Mouse (Mus musculus) heart, adult 2 months (tissue): ENCODE results near the gene Arv1. TPM values are rescaled to one million over a fixed set of nuclear protein-coding genes. Genes with fewer than 3 reads are reported as not detected.

ENCODE experiments used
- DNase-seq, 2 experiments: peaks; one replicate each; pipeline ENCODE4 v3.0.0; 2021
- H3K27ac ChIP-seq: fragments of 200-600 bp; 2 replicates; pipeline ENCODE4 v1.8.1; 2022
- H3K27me3 ChIP-seq: fragments of 200-500 bp; 2 replicates; pipeline ENCODE4 v1.6.1; 2012; ENCODE audit warnings: mild to moderate bottlenecking, low read length, inconsistent platforms, mixed read lengths; ENCODE audit not compliant: control insufficient read depth, insufficient read depth
- H3K36me3 ChIP-seq: fragments of 200-500 bp; 2 replicates; pipeline ENCODE4 v1.6.1; 2012; ENCODE audit warnings: low read length, inconsistent platforms; ENCODE audit not compliant: control insufficient read depth, insufficient read depth
- H3K4me1 ChIP-seq: fragments of 200-500 bp; 2 replicates; pipeline ENCODE4 v1.6.1; 2011; ENCODE audit warnings: low read length; ENCODE audit not compliant: control insufficient read depth, insufficient read depth
- H3K4me3 ChIP-seq: fragments of 200-600 bp; 2 replicates; pipeline ENCODE4 v1.8.1; 2022
- H3K79me2 ChIP-seq: fragments of 200-500 bp; replicated peaks from 2 replicates; pipeline ENCODE4 v1.6.1; 2012; ENCODE audit warnings: mild to moderate bottlenecking, inconsistent platforms, low read length, moderate library complexity, mixed read lengths; ENCODE audit not compliant: control insufficient read depth, insufficient read depth
- H3K9ac ChIP-seq: fragments of 200-500 bp; 2 replicates; pipeline ENCODE4 v1.6.1; 2012; ENCODE audit warnings: low read depth, mild to moderate bottlenecking, control low read depth, inconsistent platforms, low read length, mixed read lengths
- CTCF ChIP-seq: fragments of 200-600 bp; IDR thresholded peaks from 2 replicates; pipeline ENCODE4 v1.8.1; 2022; ENCODE audit warnings: antibody characterized with exemption, mild to moderate bottlenecking, moderate library complexity
- EP300 ChIP-seq: fragments of 200-500 bp; IDR thresholded peaks from 2 replicates; pipeline ENCODE4 v1.6.1; 2011; ENCODE audit warnings: low read depth, low read length, control low read depth; ENCODE audit not compliant: insufficient read depth
- POLR2A ChIP-seq: fragments of 200-500 bp; IDR thresholded peaks from 2 replicates; pipeline ENCODE4 v1.6.1; 2011; ENCODE audit warnings: mild to moderate bottlenecking, low read depth, low read length, control low read depth; ENCODE audit not compliant: insufficient read depth
- WGBS: fragments of 180-500 bp; shearing (Covaris S2); methylation state at CpG from one replicate; pipeline ENCODE4 v1.1.7; 2018; 5-methylcytosine and 5-hydroxymethylcytosine counted together
- intact Hi-C: fragments of 180-260 bp; cut with DNase I; formaldehyde crosslinking; loops from one replicate; pipeline ENCODE4 v1.15.1; 2025
- long read RNA-seq: library from polyadenylated mRNA; stranded (forward); transcript quantifications from one replicate; pipeline ENCODE4 v2.0.0, GENCODE M21; 2021
- polyA plus RNA-seq: library from polyadenylated mRNA; depleted of rRNA; stranded (reverse); fragments of >200 nt; gene quantifications from 2 replicates; pipeline ENCODE4 v1.2.3, GENCODE M21; 2012; rRNA removed
- total RNA-seq, 2 experiments: library from RNA; stranded (reverse); gene quantifications; 2 replicates each; pipeline ENCODE4 v1.2.3; 2021

Gene Arv1
- total RNA-seq (1 to 10 TPM; 3.1 to 4.2 TPM), polyA plus RNA-seq (8.6 and 9.5 TPM in 2 replicates)
- long read RNA-seq, partial matches to known transcripts, result 3 of 3 reads
- long read RNA-seq, other reads (novel, unspliced or antisense), result 0 of 3 reads

- under 1% methylated on average over 59 of the region's 59 CpGs for WGBS
- TF ChIP-seq CTCF (peak; percentile 47), EP300 (0 out of 2 replicates have a peak, but pooled peaks have one; percentile 20), POLR2A (peak; percentile 65)
- peak; percentile 96 to 98 for DNase-seq
- no peaks in the 10 kb centered on the region for H3K36me3 ChIP-seq
- intact Hi-C loops, result no loop called here
- H3K79me2 ChIP-seq, result no peaks in the 10 kb centered on the region; the same call in none of the 2 replicates
- peak within 1 kb of the TSS; percentile 82 for H3K9ac ChIP-seq
- H3K27me3 ChIP-seq, result no peaks in the 10 kb centered on the region
- H3K4me3 ChIP-seq, result peak within 1 kb of the TSS; percentile 96
- peak within 1 kb of the TSS; percentile 77 for H3K27ac ChIP-seq
- H3K4me1 ChIP-seq, result peaks cover 8% of the 10 kb centered on the region
Observed at GRCm38 (mm10) chr8:124721862-124722515, at the start of gene Arv1, which contains the start of gene Ttc13. Gene Arv1 (plus strand): TSS chr8:124722139. Gene Ttc13 (minus strand): TSS chr8:124721983.

- intact Hi-C loops, result no loop called here
- DNase-seq, result no peak
- H3K79me2 ChIP-seq, result no peaks in the 10 kb centered on the region
- H3K4me3 ChIP-seq, result no peak overlapping the region
- H3K36me3 ChIP-seq, result no peaks in the 10 kb centered on the region
- H3K27ac ChIP-seq, result no peak overlapping the region
- WGBS, result 99% methylated on average over 2 of the region's 2 CpGs
- no peak overlapping the region for H3K9ac ChIP-seq
- TF ChIP-seq POLR2A (no peak), CTCF (no peak), EP300 (no peak)
- H3K4me1 ChIP-seq, result no peaks in the 10 kb centered on the region
- no peaks in the 10 kb centered on the region for H3K27me3 ChIP-seq
Observed at GRCm38 (mm10) chr8:124672345-124672744, 49.6 kb upstream of the Arv1 start.

GRCm38 (mm10) chr8:124676661-124677060 lies 45.3 kb upstream of the Arv1 start:
- H3K36me3 ChIP-seq, result no peaks in the 10 kb centered on the region
- H3K4me1 ChIP-seq, result no peaks in the 10 kb centered on the region
- 98% methylated on average over 4 of the region's 4 CpGs for WGBS
- TF ChIP-seq EP300, result no peak
- no peak for TF ChIP-seq CTCF
- no peak for TF ChIP-seq POLR2A
- no peaks in the 10 kb centered on the region for H3K79me2 ChIP-seq
- H3K4me3 ChIP-seq, result no peak overlapping the region
- no peak overlapping the region for H3K9ac ChIP-seq
- H3K27ac ChIP-seq, result no peak overlapping the region
- intact Hi-C loops, result loop anchor here (1.0 kb wide), 1 partner anchor 59 kb away; no protein-coding TSS in a partner anchor
- DNase-seq, result no peak
- no peaks in the 10 kb centered on the region for H3K27me3 ChIP-seq

GRCm38 (mm10) chr8:124677078-124677477 lies 44.9 kb upstream of the Arv1 start:
- TF ChIP-seq POLR2A (no peak), EP300 (no peak), CTCF (no peak)
- Histone ChIP-seq H3K79me2 (no peaks in the 10 kb centered on the region), H3K36me3 (no peaks in the 10 kb centered on the region), H3K9ac (no peak overlapping the region), H3K27ac (no peak overlapping the region), H3K4me3 (no peak overlapping the region), H3K4me1 (no peaks in the 10 kb centered on the region), H3K27me3 (no peaks in the 10 kb centered on the region)
- intact Hi-C loops, result loop anchor here (1.0 kb wide), 1 partner anchor 60 kb away; no protein-coding TSS in a partner anchor
- no peak for DNase-seq
- 91% methylated on average over 7 of the region's 7 CpGs for WGBS

GRCm38 (mm10) chr8:124677486-124677885 lies 44.5 kb upstream of the Arv1 start:
- Histone ChIP-seq H3K4me1 (no peaks in the 10 kb centered on the region), H3K79me2 (no peaks in the 10 kb centered on the region), H3K36me3 (no peaks in the 10 kb centered on the region), H3K9ac (no peak overlapping the region), H3K4me3 (no peak overlapping the region), H3K27ac (no peak overlapping the region), H3K27me3 (no peaks in the 10 kb centered on the region)
- 41% methylated on average over 12 of the region's 12 CpGs for WGBS
- intact Hi-C loops, result loop anchor here (1.0 kb wide), 1 partner anchor 60 kb away; no protein-coding TSS in a partner anchor
- peak; percentile 77 to 80 for DNase-seq
- TF ChIP-seq POLR2A (no peak), CTCF (peak; percentile 100; the same call in 1 of the 2 replicates), EP300 (peak; percentile 97)

- TF ChIP-seq POLR2A (no peak), EP300 (no peak), CTCF (no peak)
- no peak for DNase-seq
- intact Hi-C loops, result no loop called here
- 92% methylated on average over 13 of the region's 13 CpGs for WGBS
- Histone ChIP-seq H3K27me3 (no peaks in the 10 kb centered on the region), H3K36me3 (no peaks in the 10 kb centered on the region), H3K27ac (no peak overlapping the region), H3K4me3 (no peak overlapping the region), H3K4me1 (no peaks in the 10 kb centered on the region), H3K79me2 (no peaks in the 10 kb centered on the region), H3K9ac (no peak overlapping the region)
Observed at GRCm38 (mm10) chr8:124678246-124678645, 43.7 kb upstream of the Arv1 start.
